In genomic region chr16:30966684-30967083, GRCm38 (mm10) we compare ENCODE assay signal across 8 mouse cellular contexts.
DNase-seq lines count a peak whose midpoint lies in the region.
"Had no signal": no experiment of that assay in that cellular context is flagged by ENCODE, and none has a peak within 500 bp of the region (broad histone marks: within the 10 kb centered on the region; RNA-seq: fewer than 3 reads in every experiment).

No protein-coding gene starts in this region.

- DNase-seq in heart, adult 18-20 months = peak; percentile 83 to 86
- no peak for DNase-seq in heart, postnatal 25 days (ENCODE audit: low spot score)
- DNase-seq in retina, postnatal 1 day = peak; percentile 32
- no peak for DNase-seq in retina, embryonic 14.5 days (ENCODE audit: low spot score)
- DNase-seq in heart, adult 9 months (ENCODE audit: low spot score in 2 of 2) = peak; percentile 56 to 72
- peak; percentile 91 for DNase-seq in heart, postnatal 4 days
- DNase-seq in layer of hippocampus, adult 8-10 months (ENCODE audit: low spot score in 2 of 2) = no peak
- DNase-seq: thymus, adult 18-20 months had no signal

- intact Hi-C loops in heart, postnatal 25 days (cut with DNase I) = no loop called here

Comparison
In these comparisons a context has a peak if more than half of its experiments do, and no peak if none do; other contexts are left out.
1. DNase-seq: peak in heart, adult 18-20 months (2 of 2), retina, postnatal 1 day (single experiment), heart, adult 9 months (2 of 2) and heart, postnatal 4 days (single experiment); none in heart, postnatal 25 days (single experiment), retina, embryonic 14.5 days (single experiment) and layer of hippocampus, adult 8-10 months (0 of 2).